Mouse (Mus musculus): ENCODE data around the gene Kdm1b.

- no peak for TF ChIP-seq CTCF (IDR thresholded peaks at IDR 0.05; ENCODE audit: borderline replicate concordance, insufficient read depth, low read depth, low read length)
- TF ChIP-seq POLR2A (IDR thresholded peaks at IDR 0.05; ENCODE audit: borderline replicate concordance, insufficient read depth, low read length) = no peak
Observed at GRCm38 (mm10) chr13:47037946-47038345, 5.4 kb upstream of the Kdm1b start.
